Mouse (Mus musculus) liver, adult 2 months (tissue): Measurements from ENCODE around the gene Arhgap10. TPM values are rescaled to one million over a fixed set of nuclear protein-coding genes. Genes with fewer than 3 reads are reported as not detected.

Experiments
- DNase-seq: peaks from one replicate; pipeline ENCODE4 v3.0.0-alpha.2; 2011; ENCODE audit warnings: low read depth, low spot score; ENCODE audit errors: extremely low read depth
- H3K27ac ChIP-seq: fragments of 200-500 bp; replicated peaks from 2 replicates; pipeline ENCODE4 v1.5.1; 2012; ENCODE audit warnings: low read depth, mild to moderate bottlenecking, control low read depth, inconsistent platforms, low read length; ENCODE audit not compliant: insufficient read depth
- H3K27me3 ChIP-seq: fragments of 200-500 bp; 2 replicates; pipeline ENCODE4 v1.6.1; 2012; ENCODE audit warnings: mild to moderate bottlenecking, moderate library complexity, low read length, inconsistent platforms; ENCODE audit not compliant: control insufficient read depth, insufficient read depth
- H3K36me3 ChIP-seq: fragments of 200-500 bp; 2 replicates; pipeline ENCODE4 v1.6.1; 2012; ENCODE audit warnings: low read length, inconsistent platforms; ENCODE audit not compliant: control insufficient read depth, insufficient read depth
- H3K4me1 ChIP-seq: fragments of 200-500 bp; 2 replicates; pipeline ENCODE4 v1.6.1; 2011; ENCODE audit warnings: low read length; ENCODE audit not compliant: control insufficient read depth, insufficient read depth
- H3K4me3 ChIP-seq: fragments of 200-500 bp; 2 replicates; pipeline ENCODE4 v1.5.1; 2011; ENCODE audit warnings: low read depth, mild to moderate bottlenecking, control low read depth, low read length, moderate library complexity; ENCODE audit not compliant: insufficient read depth
- H3K79me2 ChIP-seq: fragments of 200-500 bp; 2 replicates; pipeline ENCODE4 v1.6.1; 2012; ENCODE audit warnings: inconsistent platforms, mild to moderate bottlenecking, low read length, moderate library complexity; ENCODE audit not compliant: control insufficient read depth, insufficient read depth
- H3K9ac ChIP-seq: fragments of 200-500 bp; 2 replicates; pipeline ENCODE4 v1.6.1; 2012; ENCODE audit warnings: low read depth, mild to moderate bottlenecking, control low read depth, inconsistent platforms, low read length
- CTCF ChIP-seq: fragments of 200-500 bp; IDR thresholded peaks from 2 replicates; pipeline ENCODE4 v1.5.1; 2011; ENCODE audit warnings: low read depth, low read length, control low read depth
- POLR2A ChIP-seq: fragments of 200-500 bp; IDR thresholded peaks from 2 replicates; pipeline ENCODE4 v1.6.1; 2011; ENCODE audit warnings: low read length, control low read depth; ENCODE audit not compliant: insufficient read depth; ENCODE audit errors: extremely low read depth
- WGBS: fragments of 180-500 bp; shearing (Covaris S2); methylation state at CpG from one replicate; pipeline ENCODE4 v1.1.7; 2018; 5-methylcytosine and 5-hydroxymethylcytosine counted together
- polyA plus RNA-seq: library from polyadenylated mRNA; depleted of rRNA; stranded (reverse); fragments of >200 nt; gene quantifications from 2 replicates; pipeline ENCODE4 v1.2.3, GENCODE M21; 2012
- total RNA-seq: library from RNA; depleted of rRNA; stranded (reverse); fragments of >200 nt; gene quantifications from 2 replicates; pipeline ENCODE4 v1.2.3, GENCODE M21; 2014

Gene Arhgap10
- total and polyA plus RNA-seq, 2 experiments = 0.88 to 1.8 TPM

DNA sequence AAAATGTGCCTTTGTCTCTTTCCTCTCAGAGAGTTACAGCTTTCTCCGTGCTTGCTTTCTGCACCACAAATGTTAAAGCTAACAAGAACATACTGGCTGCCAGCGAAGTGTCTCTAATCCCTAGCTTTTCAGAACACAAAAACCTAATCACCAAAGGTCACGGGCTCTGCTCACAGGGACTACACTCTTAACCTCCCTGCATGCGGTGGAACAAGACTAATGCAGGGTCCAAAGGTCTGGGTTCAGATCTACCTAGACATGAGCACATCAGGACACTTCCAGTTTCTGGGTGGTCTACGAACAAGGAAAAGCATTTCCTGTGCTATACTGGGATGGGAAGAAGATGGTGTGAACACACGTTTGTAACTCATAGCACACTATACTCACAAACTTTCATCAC is 151.8 kb downstream of the Arhgap10 start:
- no peak for DNase-seq
- H3K36me3 ChIP-seq = no peaks in the 10 kb centered on the region
- H3K9ac ChIP-seq = no peak overlapping the region
- no peaks in the 10 kb centered on the region for H3K4me1 ChIP-seq
- H3K4me3 ChIP-seq = no peak overlapping the region
- no peak overlapping the region for H3K27ac ChIP-seq
- WGBS = 79% methylated on average over 6 of the region's 6 CpGs
- TF ChIP-seq CTCF (no peak), POLR2A (no peak)
- H3K27me3 ChIP-seq = no peaks in the 10 kb centered on the region
- H3K79me2 ChIP-seq = no peaks in the 10 kb centered on the region

DNA sequence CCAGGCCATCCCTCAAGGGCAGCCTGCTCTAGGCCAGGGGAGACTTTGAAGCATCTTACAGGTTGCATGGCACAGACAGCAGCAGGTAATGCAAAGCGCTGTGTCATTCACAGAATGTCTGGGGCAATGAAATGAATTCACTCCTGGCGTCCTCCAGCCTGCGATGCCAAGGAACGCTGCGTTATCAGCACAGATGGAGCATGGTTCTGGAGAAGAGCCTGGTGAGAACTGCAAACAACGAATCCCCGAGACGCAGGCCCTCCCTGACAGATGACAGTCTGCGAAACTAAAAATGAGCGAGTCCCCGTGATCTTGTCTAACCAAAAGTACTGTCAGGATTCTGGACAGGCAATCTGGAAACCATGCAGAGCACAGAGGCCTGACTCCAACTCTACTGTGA is 153.3 kb downstream of the Arhgap10 start:
- WGBS = 94% methylated on average over 11 of the region's 11 CpGs
- TF ChIP-seq CTCF = no peak
- no peak for TF ChIP-seq POLR2A

DNA sequence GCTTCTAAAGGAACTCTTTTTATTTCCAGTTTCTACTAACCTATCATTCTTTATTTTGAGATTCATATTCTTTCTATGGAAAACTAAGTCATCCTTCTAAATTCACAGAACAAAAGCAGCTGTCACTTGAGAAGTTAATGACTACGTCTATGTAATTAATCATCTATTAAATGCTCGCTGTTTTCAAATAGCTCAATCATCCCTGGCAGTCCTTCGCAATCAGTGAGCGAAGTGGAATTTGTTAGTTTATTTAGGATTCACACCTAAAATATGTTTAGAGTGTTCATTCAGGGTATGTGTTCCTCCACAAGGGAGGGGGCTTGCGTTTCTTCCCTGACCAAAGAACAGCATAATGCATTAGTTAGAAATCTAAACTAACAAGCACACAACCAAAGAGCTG is 156.9 kb downstream of the Arhgap10 start:
- Histone ChIP-seq H3K36me3 (no peaks in the 10 kb centered on the region), H3K4me1 (no peaks in the 10 kb centered on the region), H3K27me3 (no peaks in the 10 kb centered on the region), H3K79me2 (no peaks in the 10 kb centered on the region), H3K27ac (no peak overlapping the region), H3K4me3 (no peak overlapping the region), H3K9ac (no peak overlapping the region)
- no peak for TF ChIP-seq CTCF
- TF ChIP-seq POLR2A = no peak
- 88% methylated on average over 5 of the region's 5 CpGs for WGBS
- no peak for DNase-seq

More for the DNA sequence above, 153.3 kb downstream of the Arhgap10 start:
- H3K27me3 ChIP-seq = no peaks in the 10 kb centered on the region
- no peaks in the 10 kb centered on the region for H3K4me1 ChIP-seq
- no peak overlapping the region for H3K9ac ChIP-seq
- no peaks in the 10 kb centered on the region for H3K36me3 ChIP-seq
- H3K79me2 ChIP-seq = no peaks in the 10 kb centered on the region
- no peak for DNase-seq
- H3K27ac ChIP-seq = no peak overlapping the region
- no peak overlapping the region for H3K4me3 ChIP-seq

DNA sequence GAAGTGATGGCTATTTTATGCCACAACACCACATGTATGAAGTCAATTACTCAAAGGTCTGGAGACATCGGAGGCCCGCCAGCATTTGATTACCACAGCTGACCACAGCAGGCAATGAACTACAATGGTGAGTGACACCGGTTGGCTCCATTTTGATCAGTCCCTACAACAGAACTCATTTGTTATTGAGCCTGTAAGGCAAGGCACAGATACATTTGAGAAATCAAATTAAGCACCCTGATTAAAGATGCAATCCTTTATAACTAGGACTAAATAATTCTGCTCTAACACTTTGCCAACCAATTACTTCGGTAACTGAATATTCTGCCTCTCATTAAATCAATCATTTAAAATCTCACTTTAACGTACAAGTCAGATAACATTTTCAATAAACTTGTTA is 157.3 kb downstream of the Arhgap10 start:
- Histone ChIP-seq H3K36me3 (no peaks in the 10 kb centered on the region), H3K79me2 (no peaks in the 10 kb centered on the region), H3K27ac (no peak overlapping the region), H3K27me3 (no peaks in the 10 kb centered on the region), H3K4me3 (no peak overlapping the region), H3K9ac (no peak overlapping the region), H3K4me1 (no peaks in the 10 kb centered on the region)
- TF ChIP-seq POLR2A (no peak), CTCF (no peak)
- WGBS = 94% methylated on average over 5 of the region's 5 CpGs
- no peak for DNase-seq

DNA sequence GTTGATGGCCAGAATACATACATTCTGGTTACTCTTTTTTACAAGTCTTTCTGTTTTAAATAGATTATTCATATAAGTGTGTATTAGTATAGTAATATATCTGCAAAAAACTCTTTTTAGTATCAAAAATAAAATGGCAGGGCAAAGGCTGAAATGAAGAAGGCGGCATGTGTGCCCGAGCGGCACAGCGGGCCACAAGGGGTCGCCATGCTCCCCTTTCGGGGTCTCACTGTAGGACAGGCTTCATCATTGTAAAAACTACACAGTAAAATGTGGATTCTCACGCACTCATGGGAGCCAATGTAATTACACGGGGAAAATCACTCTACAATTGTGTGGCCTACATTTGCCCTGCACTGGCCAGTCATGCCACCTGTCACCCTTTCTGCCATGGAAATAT is 160.6 kb downstream of the Arhgap10 start:
- Histone ChIP-seq H3K4me1 (no peaks in the 10 kb centered on the region), H3K79me2 (no peaks in the 10 kb centered on the region), H3K27ac (no peak overlapping the region), H3K4me3 (no peak overlapping the region), H3K9ac (no peak overlapping the region), H3K36me3 (no peaks in the 10 kb centered on the region), H3K27me3 (no peaks in the 10 kb centered on the region)
- TF ChIP-seq POLR2A (no peak), CTCF (no peak)
- no peak for DNase-seq
- 90% methylated on average over 8 of the region's 8 CpGs for WGBS

DNA sequence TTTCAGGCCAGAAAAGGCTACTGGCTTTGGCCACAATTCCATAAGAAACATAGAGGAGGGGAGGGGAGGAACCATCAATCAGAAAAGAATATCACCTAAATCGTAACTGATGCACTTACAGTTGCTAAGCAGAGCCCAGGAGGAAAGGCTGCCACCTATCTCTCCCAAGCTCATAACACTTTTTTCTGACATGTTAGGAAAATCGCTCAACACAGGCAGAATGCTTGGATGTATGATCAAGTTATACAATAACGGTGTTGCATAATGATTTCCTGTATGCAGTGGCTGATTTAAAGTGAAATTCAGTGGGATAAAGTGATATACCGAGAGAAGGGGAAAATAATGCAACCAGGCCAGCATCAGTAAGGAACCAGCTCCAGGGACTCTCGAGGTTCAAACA is 162.4 kb downstream of the Arhgap10 start:
- 89% methylated on average over 5 of the region's 5 CpGs for WGBS
- Histone ChIP-seq H3K9ac (no peak overlapping the region), H3K36me3 (no peaks in the 10 kb centered on the region), H3K4me3 (no peak overlapping the region), H3K27me3 (no peaks in the 10 kb centered on the region), H3K27ac (no peak overlapping the region), H3K4me1 (no peaks in the 10 kb centered on the region), H3K79me2 (no peaks in the 10 kb centered on the region)
- TF ChIP-seq POLR2A (no peak), CTCF (no peak)
- no peak for DNase-seq
